Mouse (Mus musculus) lung, postnatal 0 days (tissue): ENCODE measurements around the gene 1810065E05Rik. TPM values are rescaled to one million over a fixed set of nuclear protein-coding genes. Genes with fewer than 3 reads are reported as not detected.

ENCODE experiments used
- ATAC-seq: fragments of 200-750 bp; cut with Nextera tagmentation; 2 replicates; pipeline ENCODE4 v1.8.0; 2017; ENCODE audit warnings: moderate library complexity
- DNase-seq: peaks from one replicate; pipeline ENCODE4 v3.0.0-alpha.2; 2016; ENCODE audit warnings: low spot score
- H3K27ac ChIP-seq: fragments of 300-500 bp; sonication (generic); 2 replicates; pipeline ENCODE4 v1.5.1; 2014; ENCODE audit warnings: antibody characterized with exemption, mild to moderate bottlenecking, low read length, mixed read lengths
- H3K27me3 ChIP-seq: fragments of 300-500 bp; sonication (generic); replicated peaks from 2 replicates; pipeline ENCODE4 v1.6.1; 2014; ENCODE audit warnings: low read length, mixed read lengths; ENCODE audit not compliant: insufficient read depth
- H3K36me3 ChIP-seq: fragments of 300-500 bp; sonication (generic); 2 replicates; pipeline ENCODE4 v1.6.1; 2014; ENCODE audit warnings: low read length, mixed read lengths; ENCODE audit not compliant: insufficient read depth
- H3K4me1 ChIP-seq: fragments of 300-500 bp; sonication (generic); 2 replicates; pipeline ENCODE4 v1.6.1; 2014; ENCODE audit warnings: antibody characterized with exemption, low read depth, low read length, mixed read lengths; ENCODE audit not compliant: insufficient read depth
- H3K4me2 ChIP-seq: fragments of 300-500 bp; sonication (generic); replicated peaks from 2 replicates; pipeline ENCODE4 v1.6.1; 2014; ENCODE audit warnings: low read depth, mild to moderate bottlenecking, low read length, moderate library complexity, mixed read lengths
- H3K4me3 ChIP-seq: fragments of 300-500 bp; sonication (generic); 2 replicates; pipeline ENCODE4 v1.5.1; 2014; ENCODE audit warnings: low read depth, low read length
- H3K9ac ChIP-seq: fragments of 300-500 bp; sonication (generic); replicated peaks from 2 replicates; pipeline ENCODE4 v1.6.1; 2014; ENCODE audit warnings: low read depth, mild to moderate bottlenecking
- H3K9me3 ChIP-seq: fragments of 300-500 bp; sonication (generic); 2 replicates; pipeline ENCODE4 v1.6.1; 2016; ENCODE audit warnings: low read length, mixed read lengths
- CTCF ChIP-seq: IDR thresholded peaks from 2 replicates; pipeline ENCODE4 v1.5.1; 2016; ENCODE audit warnings: antibody characterized with exemption, mild to moderate bottlenecking
- EP300 ChIP-seq: IDR thresholded peaks from 2 replicates; pipeline ENCODE4 v1.6.1; 2016; ENCODE audit warnings: antibody characterized with exemption, mild to moderate bottlenecking, control low read depth
- WGBS: fragments of 180-500 bp; shearing (Covaris S2); extraction: QIAGEN DNeasy Blood & Tissue Kit; methylation state at CpG from one replicate; pipeline ENCODE4 v1.1.7; 2014; 5-methylcytosine and 5-hydroxymethylcytosine counted together
- polyA plus RNA-seq: library from polyadenylated mRNA; unstranded; fragments of >200 nt; fragmentation: Nextera tagmentation; extraction: Ambion mirVana; gene quantifications from 2 replicates; pipeline ENCODE4 v1.2.1, GENCODE M21; 2015

1810065E05Rik gene
- not detected in 2 replicates for polyA plus RNA-seq

- no peak within 1 kb of the TSS for H3K27ac ChIP-seq
- H3K4me1 ChIP-seq = no peaks in the 10 kb centered on the region
- no peaks in the 10 kb centered on the region for H3K36me3 ChIP-seq
- no peaks in the 10 kb centered on the region for H3K9me3 ChIP-seq
- no peaks in the 10 kb centered on the region for H3K27me3 ChIP-seq
- no peak within 1 kb of the TSS for H3K4me2 ChIP-seq
- no peak within 1 kb of the TSS for H3K4me3 ChIP-seq
- WGBS = 46% methylated on average over 1 of the region's 1 CpGs
- no peak for TF ChIP-seq EP300
- TF ChIP-seq CTCF = no peak
- H3K9ac ChIP-seq = no peak within 1 kb of the TSS
- DNase-seq (no peak), ATAC-seq (no peak)
Measured at GRCm38 (mm10) chr11:58420815-58421214, at the start of gene 1810065E05Rik. Gene 1810065E05Rik (plus strand): TSS chr11:58421111.

DNA sequence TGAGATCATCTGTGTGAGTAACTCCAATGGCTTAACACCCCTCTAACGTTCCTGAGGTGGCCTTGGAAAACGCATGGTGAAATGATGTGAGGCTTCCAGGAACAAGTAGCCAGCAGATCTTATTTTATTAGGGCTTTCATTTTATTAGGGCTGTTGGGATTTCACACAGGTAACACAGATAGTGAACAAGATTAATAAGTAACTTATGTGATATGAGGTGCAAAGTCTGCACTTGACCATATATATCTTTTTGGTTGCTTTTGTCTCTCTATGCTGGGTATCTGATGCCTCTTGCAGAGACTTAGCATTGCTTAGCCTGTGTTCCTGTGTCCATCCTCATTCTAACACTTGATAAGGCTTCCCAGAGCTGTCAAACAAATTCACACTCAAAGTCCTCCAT is 43.6 kb upstream of the 1810065E05Rik start:
- Histone ChIP-seq H3K4me2 (no peak overlapping the region), H3K4me3 (no peak overlapping the region), H3K27me3 (no peaks in the 10 kb centered on the region), H3K27ac (no peak overlapping the region), H3K4me1 (no peaks in the 10 kb centered on the region), H3K36me3 (no peaks in the 10 kb centered on the region), H3K9me3 (no peaks in the 10 kb centered on the region), H3K9ac (no peak overlapping the region)
- 53% methylated on average over 2 of the region's 2 CpGs for WGBS
- TF ChIP-seq CTCF (no peak), EP300 (no peak)
- no peak for DNase-seq
- no peak for ATAC-seq

GRCm38 (mm10) chr11:58377686-58378085 is 43.2 kb upstream of the 1810065E05Rik start:
- Histone ChIP-seq H3K36me3 (no peaks in the 10 kb centered on the region), H3K4me3 (no peak overlapping the region), H3K9ac (no peak overlapping the region), H3K27ac (no peak overlapping the region), H3K4me1 (no peaks in the 10 kb centered on the region), H3K27me3 (no peaks in the 10 kb centered on the region), H3K4me2 (no peak overlapping the region), H3K9me3 (no peaks in the 10 kb centered on the region)
- 8% methylated on average over 1 of the region's 1 CpGs for whole genome bisulfite sequencing
- no peak for TF ChIP-seq CTCF
- no peak for TF ChIP-seq EP300
- ATAC-seq = no peak
- DNase-seq = no peak

- Histone ChIP-seq H3K4me1 (no peaks in the 10 kb centered on the region), H3K9ac (no peak within 1 kb of the TSS)
Measured at GRCm38 (mm10) chr11:58378763-58379278, 42.1 kb upstream of the 1810065E05Rik start, which contains the start of gene Lypd8. Gene Lypd8 (plus strand): TSS chr11:58379043.

DNA sequence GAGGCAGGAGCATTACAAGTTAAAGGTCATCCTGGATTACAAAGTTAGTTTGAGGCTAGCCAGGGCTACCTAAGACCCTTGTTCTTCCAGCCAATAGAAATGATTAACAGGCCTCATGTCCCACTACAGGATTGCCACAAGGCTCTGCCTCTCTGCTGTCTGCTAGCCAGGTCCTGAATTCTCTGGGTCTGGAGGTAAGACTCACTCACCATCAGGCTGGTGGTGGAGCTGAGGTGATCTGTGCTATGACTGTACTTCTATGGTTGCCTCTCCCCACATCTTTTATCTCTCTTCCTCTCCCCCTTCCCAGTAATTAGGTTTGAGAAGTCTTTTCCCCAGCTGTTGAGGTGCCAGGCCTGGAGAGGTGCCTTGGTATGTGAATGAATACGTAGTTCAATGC is 41.4 kb upstream of the 1810065E05Rik start:
- H3K27ac ChIP-seq = no peak overlapping the region
- no peaks in the 10 kb centered on the region for H3K9me3 ChIP-seq
- H3K4me1 ChIP-seq = no peaks in the 10 kb centered on the region
- no peak for TF ChIP-seq EP300
- no peak for TF ChIP-seq CTCF
- no peak overlapping the region for H3K4me2 ChIP-seq
- WGBS = 88% methylated on average over 1 of the region's 1 CpGs
- H3K36me3 ChIP-seq = no peaks in the 10 kb centered on the region
- no peaks in the 10 kb centered on the region for H3K27me3 ChIP-seq
- no peak for ATAC-seq
- no peak overlapping the region for H3K9ac ChIP-seq
- no peak for DNase-seq
- no peak overlapping the region for H3K4me3 ChIP-seq

More at GRCm38 (mm10) chr11:58378763-58379278, 42.1 kb upstream of the 1810065E05Rik start, which contains the start of gene Lypd8:
- no peaks in the 10 kb centered on the region for H3K27me3 ChIP-seq
- ATAC-seq = no peak
- H3K4me3 ChIP-seq = no peak within 1 kb of the TSS
- DNase-seq = no peak
- H3K4me2 ChIP-seq = no peak within 1 kb of the TSS
- 89% methylated on average over 3 of the region's 3 CpGs for WGBS
- TF ChIP-seq EP300 = no peak
- no peak for TF ChIP-seq CTCF
- H3K36me3 ChIP-seq = no peaks in the 10 kb centered on the region
- no peaks in the 10 kb centered on the region for H3K9me3 ChIP-seq
- no peak within 1 kb of the TSS for H3K27ac ChIP-seq

DNA sequence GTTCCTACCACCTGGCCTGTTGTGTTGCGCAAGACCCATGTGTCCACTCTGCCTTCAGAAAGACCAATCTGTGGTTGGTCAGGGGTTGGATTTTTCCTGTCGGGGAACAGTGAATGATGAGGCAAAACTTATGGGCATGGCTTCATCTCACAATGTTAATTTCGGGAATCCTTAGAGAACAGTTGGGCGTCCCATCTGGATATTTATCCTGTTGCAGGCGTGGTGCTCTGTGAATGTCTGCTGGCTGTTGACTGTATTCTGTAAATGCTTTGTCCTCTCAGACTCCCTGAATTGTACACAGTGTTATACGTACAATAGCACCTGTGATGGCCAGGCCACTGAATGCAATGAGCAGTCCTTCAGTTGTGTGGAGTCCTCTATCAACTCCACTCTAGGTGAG is 38.4 kb upstream of the 1810065E05Rik start:
- Histone ChIP-seq H3K9me3 (no peaks in the 10 kb centered on the region), H3K27me3 (no peaks in the 10 kb centered on the region), H3K9ac (no peak overlapping the region), H3K4me1 (no peaks in the 10 kb centered on the region), H3K27ac (no peak overlapping the region), H3K4me3 (no peak overlapping the region), H3K4me2 (no peak overlapping the region), H3K36me3 (no peaks in the 10 kb centered on the region)
- WGBS = 81% methylated on average over 6 of the region's 6 CpGs
- TF ChIP-seq EP300 (no peak), CTCF (no peak)
- ATAC-seq (no peak), DNase-seq (no peak)
